Mouse (Mus musculus) cerebellum, postnatal 36 days (tissue): ENCODE measurements around the gene Slc25a23.

Source experiments
- DNase-seq, 2 experiments: peaks; one replicate each; pipeline ENCODE4 v3.0.0; 2021 to 2022; ENCODE audit warnings: mixed read lengths in 2 of 2

Slc25a23 gene

GRCm38 (mm10) chr17:57011236-57012141 is 48.2 kb downstream of the Slc25a23 start, which contains the start of the genes Gtf2f1 and Gm17949:
TSS of gene Gtf2f1 (minus strand) at chr17:57011288.
TSS of gene Gm17949 (plus strand) at chr17:57011469.
- peak; percentile 92 to 98 for DNase-seq

- no peak for DNase-seq
Observed at GRCm38 (mm10) chr17:57010911-57011235, 48.8 kb downstream of the Slc25a23 start.

GRCm38 (mm10) chr17:57007137-57007905 is 52.3 kb downstream of the Slc25a23 start:
- no peak for DNase-seq

- DNase-seq, result no peak
Observed at GRCm38 (mm10) chr17:57003994-57004393, 55.7 kb downstream of the Slc25a23 start.

GRCm38 (mm10) chr17:57001228-57001627 is 58.4 kb downstream of the Slc25a23 start:
- DNase-seq, result no peak

GRCm38 (mm10) chr17:56999968-57000609 is 59.6 kb downstream of the Slc25a23 start, which contains the start of gene Pspn:
TSS of gene Pspn (minus strand) at chr17:57000018.
- DNase-seq, result no peak

- no peak for DNase-seq
Observed at GRCm38 (mm10) chr17:56999414-56999813, 60.2 kb downstream of the Slc25a23 start.

GRCm38 (mm10) chr17:56997029-56997667 is 62.5 kb downstream of the Slc25a23 start, which contains the start of gene Alkbh7:
TSS of gene Alkbh7 (plus strand) at chr17:56997339.
- peak; percentile 92 to 93 for DNase-seq

GRCm38 (mm10) chr17:56996506-56996905 is 63.2 kb downstream of the Slc25a23 start:
- DNase-seq, result no peak

GRCm38 (mm10) chr17:56995046-56995445 is 64.6 kb downstream of the Slc25a23 start:
- DNase-seq, result no peak
